Mouse (Mus musculus): ENCODE measurements around the gene Ogfod2.

- TF ChIP-seq CTCF (IDR thresholded peaks at IDR 0.05; ENCODE audit: control insufficient read depth, insufficient read depth, insufficient read length) (no peak), CEBPB (IDR thresholded peaks at IDR 0.05; ENCODE audit: low read depth) (no peak), MAX (IDR thresholded peaks at IDR 0.05) (no peak), USF1 (IDR thresholded peaks at IDR 0.05; ENCODE audit: low read depth) (no peak)
Observed at GRCm38 (mm10) chr5:124161831-124162230, 49.7 kb downstream of the Ogfod2 start.

Measured in C2C12 (cell line).